ENCODE assay signal across 9 mouse cellular contexts in genomic region chr7:16412220-16412896, GRCm38 (mm10). TPM values are rescaled to one million over a fixed set of nuclear protein-coding genes. Genes with fewer than 3 reads are reported as not detected.
A peak's percentile ranks its signal among the peaks of the same experiment; 100 is the strongest.
DNase-seq lines count a peak whose midpoint lies in the region; ATAC-seq lines count a peak whose summit lies in the region.
"Had no signal": no experiment of that assay in that cellular context is flagged by ENCODE, and none has a peak within 500 bp of the region (broad histone marks: within the 10 kb centered on the region; RNA-seq: fewer than 3 reads in every experiment).

No protein-coding gene starts in this region.

- ATAC-seq in hindbrain, embryonic 12.5 days (ENCODE audit: low FRiP score): peak; percentile 51; the same call in 1 of the 2 replicates
- no peak for ATAC-seq in embryonic facial prominence, embryonic 12.5 days (ENCODE audit: insufficient number of reproducible peaks, insufficient read depth, low FRiP score, low TSS enrichment)
- ATAC-seq in megakaryocyte progenitor cell, adult 5-6 weeks (replicated peaks; ENCODE audit: poor library complexity): peak; percentile 63
- ATAC-seq: intestine, embryonic 16.5 days had no signal

- H3K9me3 ChIP-seq in hindbrain, embryonic 12.5 days (replicated peaks): no peaks in the 10 kb centered on the region
- no peaks in the 10 kb centered on the region for H3K9me3 ChIP-seq in hindbrain, embryonic 10.5 days
- no peaks in the 10 kb centered on the region for H3K9me3 ChIP-seq in embryonic facial prominence, embryonic 12.5 days

- H3K4me2 ChIP-seq in hindbrain, embryonic 12.5 days (replicated peaks): no peak overlapping the region
- H3K4me2 ChIP-seq in embryonic facial prominence, embryonic 12.5 days (replicated peaks): no peak overlapping the region

- H3K27ac ChIP-seq in hindbrain, embryonic 12.5 days: peak overlapping the region; percentile 41; the same call in 1 of the 2 replicates
- H3K27ac ChIP-seq in hindbrain, embryonic 10.5 days: no peak overlapping the region
- H3K27ac ChIP-seq in embryonic facial prominence, embryonic 12.5 days: peak overlapping the region; percentile 46; the same call in 1 of the 2 replicates
- H3K27ac ChIP-seq: heart, adult 2 months had no signal

- no peaks in the 10 kb centered on the region for H3K27me3 ChIP-seq in hindbrain, embryonic 12.5 days
- no peaks in the 10 kb centered on the region for H3K27me3 ChIP-seq in hindbrain, embryonic 10.5 days (ENCODE audit: insufficient read depth, poor library complexity, severe bottlenecking)
- no peaks in the 10 kb centered on the region for H3K27me3 ChIP-seq in embryonic facial prominence, embryonic 12.5 days

- H3K36me3 ChIP-seq in hindbrain, embryonic 12.5 days: peaks cover 39% of the 10 kb centered on the region
- H3K36me3 ChIP-seq in hindbrain, embryonic 10.5 days: peaks cover 88% of the 10 kb centered on the region
- H3K36me3 ChIP-seq in embryonic facial prominence, embryonic 12.5 days: peaks cover 46% of the 10 kb centered on the region

- H3K4me1 ChIP-seq in hindbrain, embryonic 12.5 days: peaks cover 19% of the 10 kb centered on the region
- peaks cover 32% of the 10 kb centered on the region for H3K4me1 ChIP-seq in hindbrain, embryonic 10.5 days (replicated peaks)
- peaks cover 7% of the 10 kb centered on the region for H3K4me1 ChIP-seq in embryonic facial prominence, embryonic 12.5 days

- DNase-seq in hindbrain, embryonic 10.5 days (ENCODE audit: low spot score): no peak
- peak; percentile 63 for DNase-seq in liver
- DNase-seq in T-cell, adult 2 months (ENCODE audit: low spot score): no peak
- DNase-seq in gastrocnemius, adult 8-10 months (ENCODE audit: low spot score in 2 of 2): no peak
- DNase-seq: heart, adult 2 months had no signal

- no peak overlapping the region for H3K9ac ChIP-seq in hindbrain, embryonic 12.5 days
- no peak overlapping the region for H3K9ac ChIP-seq in embryonic facial prominence, embryonic 12.5 days

- H3K4me3 ChIP-seq in hindbrain, embryonic 12.5 days: no peak overlapping the region
- no peak overlapping the region for H3K4me3 ChIP-seq in hindbrain, embryonic 10.5 days
- H3K4me3 ChIP-seq in embryonic facial prominence, embryonic 12.5 days: no peak overlapping the region
- H3K4me3 ChIP-seq: heart, adult 2 months had no signal

- 91% methylated on average over 8 of the region's 8 CpGs for WGBS in hindbrain, embryonic 12.5 days
- WGBS in hindbrain, embryonic 10.5 days: 88% methylated on average over 8 of the region's 8 CpGs
- WGBS in embryonic facial prominence, embryonic 12.5 days: 89% methylated on average over 8 of the region's 8 CpGs

RNA-seq across cellular contexts. Expression of gene Zc3h4, which starts 11.6 kb away (rescaled TPM):
- polyA plus RNA-seq in hindbrain, embryonic 12.5 days (2016; fragmentation: Nextera tagmentation; extraction: Ambion mirVana): 26.4 and 30.0 TPM in 2 replicates
- 20.5 and 23.0 TPM in 2 replicates for polyA plus RNA-seq in hindbrain, embryonic 10.5 days (2016; fragmentation: Nextera tagmentation; extraction: Ambion mirVana)
- 25.5 and 26.1 TPM in 2 replicates for polyA plus RNA-seq in embryonic facial prominence, embryonic 12.5 days (2016; fragmentation: Nextera tagmentation; extraction: Ambion mirVana)
- total RNA-seq in megakaryocyte progenitor cell, adult 5-6 weeks (2015): 36.5 and 38.7 TPM in 2 replicates
- total RNA-seq in megakaryocyte progenitor cell, adult 5-6 weeks (2017): 25.9 and 33.5 TPM in 2 replicates
- 10 to 100 TPM; 23.1 to 28.9 (median 26.7) TPM for total RNA-seq in gastrocnemius, adult 8-10 months (2022)

RNA-seq across cellular contexts. Expression of gene Sae1, which starts 24.8 kb away (rescaled TPM):
- polyA plus RNA-seq in hindbrain, embryonic 12.5 days (2016; fragmentation: Nextera tagmentation; extraction: Ambion mirVana): 307 and 311 TPM in 2 replicates
- 371 and 455 TPM in 2 replicates for polyA plus RNA-seq in hindbrain, embryonic 10.5 days (2016; fragmentation: Nextera tagmentation; extraction: Ambion mirVana)
- polyA plus RNA-seq in embryonic facial prominence, embryonic 12.5 days (2016; fragmentation: Nextera tagmentation; extraction: Ambion mirVana): 386 and 405 TPM in 2 replicates
- 76.8 and 81.3 TPM in 2 replicates for total RNA-seq in megakaryocyte progenitor cell, adult 5-6 weeks (2015)
- 429 and 547 TPM in 2 replicates for total RNA-seq in megakaryocyte progenitor cell, adult 5-6 weeks (2017)
- 10 to 100 TPM; 25.0 to 30.6 (median 26.9) TPM for total RNA-seq in gastrocnemius, adult 8-10 months (2022)

RNA-seq across cellular contexts. Expression of gene Tmem160, which starts 40.2 kb away (rescaled TPM):
- 52.6 and 55.9 TPM in 2 replicates for polyA plus RNA-seq in hindbrain, embryonic 12.5 days (2016; fragmentation: Nextera tagmentation; extraction: Ambion mirVana)
- polyA plus RNA-seq in hindbrain, embryonic 10.5 days (2016; fragmentation: Nextera tagmentation; extraction: Ambion mirVana): 67.4 and 70.9 TPM in 2 replicates
- polyA plus RNA-seq in embryonic facial prominence, embryonic 12.5 days (2016; fragmentation: Nextera tagmentation; extraction: Ambion mirVana): 57.7 and 66.8 TPM in 2 replicates
- total RNA-seq in megakaryocyte progenitor cell, adult 5-6 weeks (2015): 34.6 and 42.5 TPM in 2 replicates
- total RNA-seq in megakaryocyte progenitor cell, adult 5-6 weeks (2017): 9.5 and 13.5 TPM in 2 replicates
- 10 to 100 TPM; 54.7 to 73.2 (median 60.1) TPM for total RNA-seq in gastrocnemius, adult 8-10 months (2022)
